Mouse (Mus musculus) myocyte (in vitro differentiated cells): ENCODE data around the gene Trappc3. TPM values are rescaled to one million over a fixed set of nuclear protein-coding genes. Genes with fewer than 3 reads are reported as not detected.

Experiments
- H3K27me3 ChIP-seq: one replicate; pipeline ENCODE4 v1.6.1; 2011; ENCODE audit not compliant: control insufficient read depth, insufficient read depth, insufficient read length
- H3K36me3 ChIP-seq: one replicate; pipeline ENCODE4 v1.6.1; 2011; ENCODE audit not compliant: control insufficient read depth, insufficient read depth
- H3K4me2 ChIP-seq: one replicate; pipeline ENCODE4 v1.6.1; 2011; ENCODE audit warnings: low read depth, control low read depth
- H3K4me3 ChIP-seq: one replicate; pipeline ENCODE4 v1.5.1; 2011; ENCODE audit warnings: mild to moderate bottlenecking, control low read depth, moderate library complexity
- H3K79me2 ChIP-seq: one replicate; pipeline ENCODE4 v1.6.1; 2011; ENCODE audit not compliant: control insufficient read depth, insufficient read depth
- H3ac ChIP-seq: one replicate; pipeline ENCODE4 v1.6.1; 2011; ENCODE audit not compliant: control insufficient read depth, insufficient read length
- CEBPB ChIP-seq: IDR thresholded peaks from 2 replicates; pipeline ENCODE4 v1.6.1; 2011; ENCODE audit warnings: mild to moderate bottlenecking, moderate library complexity; ENCODE audit not compliant: poor library complexity, insufficient read depth, severe bottlenecking
- E2F4 ChIP-seq: IDR thresholded peaks from one replicate; pipeline ENCODE4 v1.6.1; 2011; ENCODE audit warnings: mild to moderate bottlenecking, control low read depth, moderate library complexity; ENCODE audit not compliant: insufficient read depth
- MAX ChIP-seq: IDR thresholded peaks from one replicate; pipeline ENCODE4 v1.6.1; 2011; ENCODE audit warnings: low read depth, mild to moderate bottlenecking, control low read depth
- MYOD1 ChIP-seq, 3 experiments: IDR thresholded peaks; one replicate each; pipeline ENCODE4 v1.6.1; 2011; ENCODE audit warnings: control low read depth in 2 of 3, low read depth in 2 of 3, mild to moderate bottlenecking in 2 of 3, moderate library complexity in 1 of 3; ENCODE audit not compliant: insufficient read length in 2 of 3, control insufficient read depth in 1 of 3
- MYOG ChIP-seq, 3 experiments: IDR thresholded peaks; one replicate each; pipeline ENCODE4 v1.6.1; 2011; ENCODE audit warnings: control low read depth in 2 of 3, low read depth in 2 of 3, mild to moderate bottlenecking in 2 of 3; ENCODE audit not compliant: insufficient read length in 2 of 3, control insufficient read depth in 1 of 3, insufficient read depth in 1 of 3
- POLR2A ChIP-seq: IDR thresholded peaks from one replicate; pipeline ENCODE4 v1.6.1; 2011; ENCODE audit warnings: low read depth, mild to moderate bottlenecking, control low read depth, moderate library complexity; ENCODE audit not compliant: insufficient read length
- POLR2AphosphoS2 ChIP-seq: IDR thresholded peaks from one replicate; pipeline ENCODE4 v1.6.1; 2011; ENCODE audit warnings: low read depth, control low read depth; ENCODE audit not compliant: insufficient read length
- REST ChIP-seq: IDR thresholded peaks from one replicate; pipeline ENCODE4 v1.6.1; 2011; ENCODE audit warnings: mild to moderate bottlenecking, control low read depth, moderate library complexity; ENCODE audit not compliant: insufficient read depth, insufficient read length
- SRF ChIP-seq: IDR thresholded peaks from one replicate; pipeline ENCODE4 v1.6.1; 2011; ENCODE audit warnings: low read depth; ENCODE audit not compliant: control insufficient read depth, insufficient read length
- TCF12 ChIP-seq: IDR thresholded peaks from one replicate; pipeline ENCODE4 v1.6.1; 2011; ENCODE audit warnings: mild to moderate bottlenecking, control low read depth; ENCODE audit not compliant: poor library complexity, insufficient read depth, severe bottlenecking
- TCF3 ChIP-seq: IDR thresholded peaks from one replicate; pipeline ENCODE4 v1.6.1; 2011; ENCODE audit warnings: low read depth, control low read depth; ENCODE audit not compliant: insufficient read length
- USF1 ChIP-seq: IDR thresholded peaks from one replicate; pipeline ENCODE4 v1.6.1; 2011; ENCODE audit warnings: low read depth, mild to moderate bottlenecking, control low read depth, moderate library complexity
- polyA plus RNA-seq: library from polyadenylated mRNA; unstranded; fragments of >200 nt; fragmentation: generic; extraction: Trizol; gene quantifications from one replicate; pipeline ENCODE4 v1.2.1, GENCODE M21; 2012; ENCODE audit warnings: missing spikeins

The Trappc3 gene
- polyA plus RNA-seq, 1 experiment, result 84.1 TPM

DNA sequence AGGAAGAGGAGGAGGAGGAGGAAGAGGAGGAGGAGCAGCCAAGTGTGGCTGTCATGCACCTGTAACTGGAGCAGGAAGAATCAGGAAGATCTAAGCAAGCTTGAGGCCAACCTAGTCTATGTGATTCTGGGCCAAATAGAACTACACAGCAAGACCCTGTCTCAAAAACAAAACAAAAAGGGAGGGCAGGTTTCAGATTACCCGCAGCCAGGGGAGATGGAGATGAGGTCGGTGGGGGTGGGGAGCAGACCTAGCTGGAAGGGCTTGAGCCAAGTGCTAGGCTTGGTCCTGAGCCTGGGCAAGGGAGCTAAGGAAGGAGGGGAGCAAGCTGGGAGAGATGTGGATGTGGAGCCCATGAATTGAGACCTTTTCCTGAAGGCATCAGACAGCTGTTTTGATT lies 44.7 kb downstream of the Trappc3 start:
- Histone ChIP-seq H3K4me2 (no peak overlapping the region), H3ac (no peak overlapping the region), H3K36me3 (no peaks in the 10 kb centered on the region), H3K79me2 (no peaks in the 10 kb centered on the region), H3K27me3 (no peaks in the 10 kb centered on the region), H3K4me3 (no peak overlapping the region)
- no peak for TF ChIP-seq SRF
- TF ChIP-seq MAX, result no peak
- TF ChIP-seq TCF12, result no peak
- TF ChIP-seq POLR2AphosphoS2, result no peak
- no peak for TF ChIP-seq E2F4
- no peak for TF ChIP-seq CEBPB
- no peak for TF ChIP-seq REST
- TF ChIP-seq TCF3, result no peak
- no peak for TF ChIP-seq USF1
- no peak for TF ChIP-seq POLR2A
- no peak for TF ChIP-seq MYOG (IDR thresholded peaks at IDR 0.05; ENCODE audit: control insufficient read depth in 1 of 3, insufficient read depth in 1 of 3, insufficient read length in 2 of 3, low read depth in 2 of 3)
- no peak for TF ChIP-seq MYOD1 (IDR thresholded peaks at IDR 0.05; ENCODE audit: control insufficient read depth in 1 of 3, insufficient read length in 2 of 3, low read depth in 2 of 3)

DNA sequence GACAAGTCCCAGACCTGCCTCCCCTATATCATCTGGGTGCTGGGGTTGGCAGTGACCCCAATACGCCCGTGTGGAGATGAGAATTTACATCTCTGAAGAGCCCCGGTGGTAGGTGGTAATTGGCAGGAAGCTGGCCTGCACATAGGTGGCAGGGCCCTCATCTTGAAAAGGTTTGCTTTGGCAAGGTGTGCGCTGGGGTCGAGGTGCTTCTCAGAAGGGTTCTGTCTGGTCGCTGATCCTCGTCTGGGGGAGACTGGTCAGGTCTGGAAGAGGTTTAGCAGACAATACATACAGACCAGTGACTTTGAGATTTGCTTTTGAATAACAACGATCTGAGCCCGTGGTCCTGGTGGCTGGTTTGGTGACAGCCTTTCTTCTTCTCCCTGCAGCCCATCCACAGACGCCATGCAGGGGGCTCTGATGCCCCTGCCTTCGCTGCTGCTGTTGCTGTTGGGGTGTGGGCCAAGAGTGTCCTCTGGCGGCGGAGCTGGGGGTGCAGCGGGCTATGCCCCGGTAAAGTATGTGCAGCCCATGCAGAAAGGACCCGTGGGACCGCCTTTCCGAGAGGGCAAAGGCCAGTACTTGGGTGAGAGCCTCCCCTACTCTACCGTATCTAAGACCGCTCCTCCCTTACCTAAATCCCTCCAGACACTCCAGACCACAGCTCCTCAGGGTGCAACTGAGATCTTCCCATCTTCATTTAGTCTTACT lies 47.2 kb downstream of the Trappc3 start:
- TF ChIP-seq TCF12 (no peak), POLR2AphosphoS2 (no peak), REST (no peak), MYOG (IDR thresholded peaks at IDR 0.05; ENCODE audit: control insufficient read depth in 1 of 3, insufficient read depth in 1 of 3, insufficient read length in 2 of 3, low read depth in 2 of 3) (no peak), MAX (no peak), E2F4 (no peak)
- H3K36me3 ChIP-seq, result no peaks in the 10 kb centered on the region
- no peak overlapping the region for H3K4me3 ChIP-seq
- H3ac ChIP-seq, result no peak overlapping the region
- H3K79me2 ChIP-seq, result no peaks in the 10 kb centered on the region
- H3K27me3 ChIP-seq, result no peaks in the 10 kb centered on the region
- H3K4me2 ChIP-seq, result peak overlapping the region; percentile 73

DNA sequence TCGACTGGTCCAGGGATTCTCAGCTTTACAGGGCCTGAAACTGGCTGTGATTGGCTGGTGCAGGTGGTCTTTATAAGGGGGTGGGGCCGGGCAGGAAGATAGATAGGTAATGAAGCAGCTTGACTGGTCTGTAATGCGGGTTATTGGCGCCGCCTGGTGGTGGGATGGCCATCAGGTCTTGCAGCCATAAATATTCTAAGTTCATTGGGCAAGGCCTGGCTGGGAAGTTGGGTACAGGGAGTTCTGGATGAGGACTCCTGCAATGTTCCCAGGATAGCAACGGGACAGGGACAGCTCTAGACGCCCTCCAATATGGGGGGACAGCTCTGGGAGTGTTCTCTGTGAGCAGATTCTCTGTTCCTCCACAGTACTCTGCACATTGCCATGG lies 47.8 kb downstream of the Trappc3 start:
- no peaks in the 10 kb centered on the region for H3K36me3 ChIP-seq
- no peaks in the 10 kb centered on the region for H3K79me2 ChIP-seq
- H3ac ChIP-seq, result no peak overlapping the region
- H3K27me3 ChIP-seq, result no peaks in the 10 kb centered on the region
- H3K4me3 ChIP-seq, result no peak overlapping the region
- TF ChIP-seq MYOD1 (IDR thresholded peaks at IDR 0.05; ENCODE audit: control insufficient read depth in 1 of 3, insufficient read length in 2 of 3, low read depth in 2 of 3), result peak in 1 of 3 experiments; percentile 3
- TF ChIP-seq POLR2AphosphoS2, result no peak
- TF ChIP-seq TCF12, result no peak
- no peak for TF ChIP-seq SRF
- no peak for TF ChIP-seq TCF3
- no peak for TF ChIP-seq CEBPB
- TF ChIP-seq REST, result no peak
- no peak for TF ChIP-seq MYOG (IDR thresholded peaks at IDR 0.05; ENCODE audit: control insufficient read depth in 1 of 3, insufficient read depth in 1 of 3, insufficient read length in 2 of 3, low read depth in 2 of 3)
- peak overlapping the region; percentile 73 for H3K4me2 ChIP-seq

DNA sequence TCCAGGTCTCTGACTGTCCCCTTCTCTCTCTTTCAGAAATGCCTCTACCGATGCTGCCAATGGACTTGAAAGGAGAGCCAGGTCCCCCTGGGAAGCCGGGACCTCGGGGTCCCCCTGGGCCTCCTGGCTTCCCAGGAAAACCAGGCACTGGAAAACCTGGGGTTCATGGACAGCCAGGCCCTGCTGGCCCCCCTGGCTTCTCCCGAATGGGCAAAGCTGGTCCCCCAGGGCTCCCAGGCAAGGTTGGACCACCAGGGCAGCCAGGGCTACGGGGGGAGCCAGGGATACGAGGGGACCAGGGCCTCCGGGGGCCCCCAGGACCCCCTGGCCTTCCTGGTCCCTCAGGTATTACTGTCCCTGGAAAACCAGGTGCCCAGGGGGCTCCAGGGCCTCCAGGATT lies 48.2 kb downstream of the Trappc3 start:
- Histone ChIP-seq H3K79me2 (no peaks in the 10 kb centered on the region), H3K4me2 (no peak overlapping the region), H3ac (no peak overlapping the region), H3K4me3 (no peak overlapping the region), H3K36me3 (no peaks in the 10 kb centered on the region), H3K27me3 (no peaks in the 10 kb centered on the region)
- TF ChIP-seq REST, result no peak
- no peak for TF ChIP-seq TCF12
- no peak for TF ChIP-seq MAX
- TF ChIP-seq TCF3, result no peak
- no peak for TF ChIP-seq SRF
- no peak for TF ChIP-seq POLR2A
- no peak for TF ChIP-seq E2F4
- no peak for TF ChIP-seq MYOG (IDR thresholded peaks at IDR 0.05; ENCODE audit: control insufficient read depth in 1 of 3, insufficient read depth in 1 of 3, insufficient read length in 2 of 3, low read depth in 2 of 3)
- TF ChIP-seq CEBPB, result no peak
- TF ChIP-seq POLR2AphosphoS2, result no peak
- TF ChIP-seq MYOD1 (IDR thresholded peaks at IDR 0.05; ENCODE audit: control insufficient read depth in 1 of 3, insufficient read length in 2 of 3, low read depth in 2 of 3), result no peak
- TF ChIP-seq USF1, result no peak
